Mouse (Mus musculus): Measurements from ENCODE around the gene Palm2. TPM values are rescaled to one million over a fixed set of nuclear protein-coding genes. Genes with fewer than 3 reads are reported as not detected.

Palm2 gene
- polyA plus RNA-seq, 1 experiment from 2014 or later, result 11.8 TPM

DNA sequence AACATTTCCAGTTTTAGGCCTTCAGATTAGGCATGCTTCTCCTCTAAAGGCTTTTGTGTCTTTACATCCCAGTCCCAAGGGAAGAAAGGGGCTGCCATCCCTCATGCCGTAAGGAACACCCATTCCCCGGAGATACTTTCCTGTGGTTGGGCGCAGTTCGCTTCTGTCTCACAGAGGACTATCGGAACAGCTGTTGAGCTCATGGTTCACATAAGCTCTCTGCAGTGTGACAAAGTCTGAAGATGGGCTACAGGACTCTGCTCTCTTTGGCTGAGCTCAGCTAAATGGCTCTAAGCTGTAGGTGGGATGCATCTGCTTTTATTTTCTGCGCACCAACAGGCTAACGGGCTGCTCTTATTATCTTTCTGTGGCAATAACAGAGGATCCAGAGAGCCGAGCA lies 217.5 kb downstream of the Palm2 start:
- no peak overlapping the region for H3K27ac ChIP-seq (ENCODE audit: low read length)
- H3K9ac ChIP-seq (ENCODE audit: low read length), result no peak overlapping the region
- WGBS, result 76% methylated on average over 8 of the region's 8 CpGs

DNA sequence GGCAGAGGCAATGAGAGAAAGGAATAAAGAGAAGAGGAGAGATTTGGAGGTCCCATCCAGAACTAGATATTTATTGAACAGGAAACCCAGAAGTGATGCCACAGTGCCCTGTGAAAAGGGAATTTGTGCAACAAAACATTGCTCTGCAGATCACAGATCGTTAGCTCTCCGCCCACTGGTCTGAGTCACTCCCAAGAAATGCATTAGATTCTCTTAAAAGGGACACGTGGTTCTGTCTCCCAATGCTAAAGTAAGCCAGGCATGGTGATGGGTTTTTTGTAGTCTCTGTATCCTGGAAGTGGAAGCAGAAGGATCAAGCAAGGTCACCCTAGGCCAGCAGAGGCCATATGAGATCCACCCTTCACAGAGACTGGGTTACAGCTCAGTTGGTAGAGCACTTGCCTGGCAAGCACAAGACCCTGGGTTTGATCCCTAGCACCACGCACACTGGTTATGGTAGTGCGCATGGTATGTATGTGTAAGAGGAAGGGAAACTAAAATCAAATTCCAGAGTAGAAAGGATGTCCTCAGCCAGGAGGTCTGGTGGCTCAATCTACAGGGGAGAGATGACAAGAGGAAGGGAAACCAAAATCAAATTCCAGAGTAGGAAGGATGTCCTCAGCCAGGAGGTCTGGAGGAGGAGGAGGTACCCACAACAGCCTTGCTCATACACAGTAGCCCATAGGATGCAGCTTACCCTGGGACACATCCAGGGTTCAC lies 218.3 kb downstream of the Palm2 start:
- H3K4me1 ChIP-seq (ENCODE audit: control insufficient read depth, insufficient read depth, low read length), result no peaks in the 10 kb centered on the region
- H3K36me3 ChIP-seq (ENCODE audit: control insufficient read depth, insufficient read depth), result peaks cover 52% of the 10 kb centered on the region
- no peak overlapping the region for H3K27ac ChIP-seq (ENCODE audit: low read length)
- WGBS, result 76% methylated on average over 5 of the region's 5 CpGs
- no peak overlapping the region for H3K4me2 ChIP-seq (ENCODE audit: low read depth, low read length)
- H3K27me3 ChIP-seq (ENCODE audit: control insufficient read depth, insufficient read depth, low read length), result no peaks in the 10 kb centered on the region
- H3K9me3 ChIP-seq (replicated peaks; ENCODE audit: control insufficient read depth, low read length), result no peaks in the 10 kb centered on the region
- no peak for ATAC-seq (replicated peaks; ENCODE audit: extremely low read depth, insufficient read depth, low FRiP score)
- H3K4me3 ChIP-seq (ENCODE audit: low read length), result no peak overlapping the region
- no peak overlapping the region for H3K9ac ChIP-seq (ENCODE audit: low read length)

More for the DNA sequence above, 217.5 kb downstream of the Palm2 start:
- Histone ChIP-seq H3K4me2 (ENCODE audit: low read depth, low read length) (no peak overlapping the region), H3K4me3 (ENCODE audit: low read length) (no peak overlapping the region), H3K27me3 (ENCODE audit: control insufficient read depth, insufficient read depth, low read length) (no peaks in the 10 kb centered on the region), H3K36me3 (ENCODE audit: control insufficient read depth, insufficient read depth) (peaks cover 46% of the 10 kb centered on the region), H3K4me1 (ENCODE audit: control insufficient read depth, insufficient read depth, low read length) (no peaks in the 10 kb centered on the region), H3K9me3 (replicated peaks; ENCODE audit: control insufficient read depth, low read length) (no peaks in the 10 kb centered on the region)
- ATAC-seq (replicated peaks; ENCODE audit: extremely low read depth, insufficient read depth, low FRiP score), result no peak

DNA sequence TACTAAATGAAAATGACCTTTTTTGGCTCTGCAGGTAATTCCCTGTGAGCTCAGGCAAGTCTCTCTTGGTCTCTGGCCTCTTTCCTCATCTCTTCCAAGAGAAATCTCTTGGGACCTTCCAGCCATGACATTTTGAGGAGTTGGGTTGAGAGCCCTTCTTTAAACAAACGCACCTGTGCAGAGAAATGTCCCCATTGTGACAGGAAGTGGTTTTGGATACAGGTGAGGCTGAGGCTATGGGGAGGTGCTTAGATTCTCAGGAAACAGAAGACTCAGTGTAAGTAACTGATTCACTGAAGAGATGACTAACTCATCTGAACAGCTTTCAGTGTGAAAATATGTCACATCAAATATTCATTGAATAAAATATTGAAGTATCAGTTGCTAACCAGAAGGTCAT lies 221.9 kb downstream of the Palm2 start:
- Histone ChIP-seq H3K9me3 (replicated peaks; ENCODE audit: control insufficient read depth, low read length) (no peaks in the 10 kb centered on the region), H3K27me3 (ENCODE audit: control insufficient read depth, insufficient read depth, low read length) (no peaks in the 10 kb centered on the region), H3K9ac (ENCODE audit: low read length) (no peak overlapping the region), H3K36me3 (ENCODE audit: control insufficient read depth, insufficient read depth) (peaks cover 32% of the 10 kb centered on the region), H3K4me1 (ENCODE audit: control insufficient read depth, insufficient read depth, low read length) (peaks cover 12% of the 10 kb centered on the region), H3K4me3 (ENCODE audit: low read length) (no peak overlapping the region), H3K4me2 (ENCODE audit: low read depth, low read length) (no peak overlapping the region), H3K27ac (ENCODE audit: low read length) (no peak overlapping the region)
- no peak for ATAC-seq (replicated peaks; ENCODE audit: extremely low read depth, insufficient read depth, low FRiP score)
- WGBS, result 70% methylated on average over 1 of the region's 1 CpGs

DNA sequence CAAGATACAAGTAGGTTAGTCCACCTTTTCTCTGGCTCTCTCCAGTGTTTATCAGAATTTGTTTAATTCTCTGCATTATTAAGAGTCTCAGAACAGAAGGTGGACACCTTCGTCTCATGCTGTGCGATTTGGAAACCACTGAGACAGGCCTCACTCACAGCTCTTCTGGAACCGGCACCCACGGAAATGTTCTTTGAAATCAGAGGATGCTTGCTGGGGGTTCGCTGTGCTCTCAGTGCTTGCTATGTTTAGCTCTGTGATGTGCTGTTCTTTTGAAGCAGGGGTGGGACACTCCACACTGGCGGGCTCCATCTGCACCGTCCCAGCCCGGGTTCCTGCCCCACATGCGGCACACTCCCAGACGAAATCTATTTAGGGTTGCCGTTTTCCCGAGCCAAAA lies 222.3 kb downstream of the Palm2 start:
- Histone ChIP-seq H3K4me2 (ENCODE audit: low read depth, low read length) (no peak overlapping the region), H3K36me3 (ENCODE audit: control insufficient read depth, insufficient read depth) (peaks cover 30% of the 10 kb centered on the region), H3K27me3 (ENCODE audit: control insufficient read depth, insufficient read depth, low read length) (no peaks in the 10 kb centered on the region), H3K4me3 (ENCODE audit: low read length) (no peak overlapping the region), H3K9ac (ENCODE audit: low read length) (no peak overlapping the region), H3K4me1 (ENCODE audit: control insufficient read depth, insufficient read depth, low read length) (peaks cover 14% of the 10 kb centered on the region), H3K9me3 (replicated peaks; ENCODE audit: control insufficient read depth, low read length) (no peaks in the 10 kb centered on the region), H3K27ac (ENCODE audit: low read length) (no peak overlapping the region)
- no peak for ATAC-seq (replicated peaks; ENCODE audit: extremely low read depth, insufficient read depth, low FRiP score)
- 67% methylated on average over 12 of the region's 12 CpGs for WGBS

DNA sequence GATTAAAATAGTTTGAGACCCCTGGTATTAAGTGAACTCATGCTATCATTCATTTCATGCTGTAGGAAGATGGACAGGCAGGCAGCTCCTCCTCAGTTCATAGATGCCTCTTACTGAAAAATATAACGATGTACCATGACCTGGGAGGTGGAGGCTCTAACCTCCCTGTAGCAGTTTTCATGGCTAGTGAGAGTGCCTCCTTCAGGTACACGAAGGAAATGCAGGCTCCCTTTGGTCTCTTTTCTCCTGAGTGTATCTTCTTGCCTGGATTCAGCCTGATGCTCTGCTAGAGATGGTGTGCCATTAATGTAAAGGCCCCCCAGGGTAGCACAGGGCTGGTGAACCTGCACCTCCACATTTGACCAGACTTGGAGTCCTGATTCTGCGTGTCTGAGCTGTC lies 222.8 kb downstream of the Palm2 start:
- no peak overlapping the region for H3K4me3 ChIP-seq (ENCODE audit: low read length)
- H3K36me3 ChIP-seq (ENCODE audit: control insufficient read depth, insufficient read depth), result peaks cover 25% of the 10 kb centered on the region
- H3K4me2 ChIP-seq (ENCODE audit: low read depth, low read length), result no peak overlapping the region
- H3K27ac ChIP-seq (ENCODE audit: low read length), result no peak overlapping the region
- WGBS, result 78% methylated on average over 3 of the region's 3 CpGs
- H3K27me3 ChIP-seq (ENCODE audit: control insufficient read depth, insufficient read depth, low read length), result no peaks in the 10 kb centered on the region
- no peak overlapping the region for H3K9ac ChIP-seq (ENCODE audit: low read length)
- peaks cover 14% of the 10 kb centered on the region for H3K4me1 ChIP-seq (ENCODE audit: control insufficient read depth, insufficient read depth, low read length)
- no peak for ATAC-seq (replicated peaks; ENCODE audit: extremely low read depth, insufficient read depth, low FRiP score)
- H3K9me3 ChIP-seq (replicated peaks; ENCODE audit: control insufficient read depth, low read length), result no peaks in the 10 kb centered on the region

DNA sequence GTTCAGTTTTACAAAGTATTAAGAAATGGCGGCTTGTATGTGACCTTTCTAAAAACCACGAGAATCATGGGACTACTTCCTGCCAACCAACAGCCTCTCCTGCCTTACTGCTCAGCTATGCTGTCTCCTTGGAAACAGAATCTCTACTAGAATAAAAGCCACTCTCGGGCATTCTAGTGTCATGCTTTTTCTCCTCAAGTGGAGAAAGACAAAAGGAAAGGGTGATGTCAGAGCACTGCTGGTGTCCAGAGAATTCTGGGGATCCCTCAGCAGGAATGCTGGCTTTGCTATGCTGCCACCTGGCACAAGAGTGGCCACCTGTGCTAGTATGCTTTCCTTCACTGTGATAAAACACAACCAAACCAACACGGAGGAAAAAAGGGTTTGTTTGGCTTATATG lies 226.4 kb downstream of the Palm2 start:
- no peak overlapping the region for H3K27ac ChIP-seq (ENCODE audit: low read length)
- 21% methylated on average over 4 of the region's 4 CpGs for WGBS
- H3K36me3 ChIP-seq (ENCODE audit: control insufficient read depth, insufficient read depth), result peaks cover 11% of the 10 kb centered on the region
- H3K4me2 ChIP-seq (ENCODE audit: low read depth, low read length), result no peak overlapping the region
- no peak overlapping the region for H3K9ac ChIP-seq (ENCODE audit: low read length)
- no peak for ATAC-seq (replicated peaks; ENCODE audit: extremely low read depth, insufficient read depth, low FRiP score)
- H3K27me3 ChIP-seq (ENCODE audit: control insufficient read depth, insufficient read depth, low read length), result no peaks in the 10 kb centered on the region
- H3K9me3 ChIP-seq (replicated peaks; ENCODE audit: control insufficient read depth, low read length), result no peaks in the 10 kb centered on the region
- H3K4me3 ChIP-seq (ENCODE audit: low read length), result no peak overlapping the region
- H3K4me1 ChIP-seq (ENCODE audit: control insufficient read depth, insufficient read depth, low read length), result peaks cover 14% of the 10 kb centered on the region

DNA sequence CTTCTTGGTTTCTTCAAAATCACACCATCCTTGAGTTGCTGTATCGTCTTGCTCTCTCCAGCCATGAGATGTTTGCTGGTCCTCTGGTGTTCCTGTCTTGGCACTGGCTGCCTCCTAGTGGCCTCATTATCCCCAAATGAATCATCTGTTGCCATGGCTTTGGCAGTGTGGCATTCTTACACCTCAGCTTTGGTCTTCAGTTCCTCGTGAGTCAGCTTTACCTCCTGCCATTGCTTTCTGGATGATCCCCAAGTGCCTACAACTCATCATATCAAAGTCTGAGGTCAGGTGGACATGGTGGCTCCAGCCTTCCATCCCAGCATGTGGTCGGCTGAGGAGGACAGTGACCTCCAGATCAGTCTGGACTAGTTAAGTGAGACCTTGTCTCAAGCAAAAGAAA lies 232.1 kb downstream of the Palm2 start:
- Histone ChIP-seq H3K4me1 (ENCODE audit: control insufficient read depth, insufficient read depth, low read length) (peaks cover 25% of the 10 kb centered on the region), H3K9me3 (replicated peaks; ENCODE audit: control insufficient read depth, low read length) (no peaks in the 10 kb centered on the region), H3K27ac (ENCODE audit: low read length) (no peak overlapping the region), H3K9ac (ENCODE audit: low read length) (no peak overlapping the region), H3K36me3 (ENCODE audit: control insufficient read depth, insufficient read depth) (0 out of 2 replicates have a peak, but pooled peaks cover 2% of the 10 kb centered on the region), H3K4me2 (ENCODE audit: low read depth, low read length) (no peak overlapping the region), H3K4me3 (ENCODE audit: low read length) (no peak overlapping the region), H3K27me3 (ENCODE audit: control insufficient read depth, insufficient read depth, low read length) (no peaks in the 10 kb centered on the region)
- 66% methylated on average over 3 of the region's 3 CpGs for WGBS
- ATAC-seq (replicated peaks; ENCODE audit: extremely low read depth, insufficient read depth, low FRiP score), result no peak

DNA sequence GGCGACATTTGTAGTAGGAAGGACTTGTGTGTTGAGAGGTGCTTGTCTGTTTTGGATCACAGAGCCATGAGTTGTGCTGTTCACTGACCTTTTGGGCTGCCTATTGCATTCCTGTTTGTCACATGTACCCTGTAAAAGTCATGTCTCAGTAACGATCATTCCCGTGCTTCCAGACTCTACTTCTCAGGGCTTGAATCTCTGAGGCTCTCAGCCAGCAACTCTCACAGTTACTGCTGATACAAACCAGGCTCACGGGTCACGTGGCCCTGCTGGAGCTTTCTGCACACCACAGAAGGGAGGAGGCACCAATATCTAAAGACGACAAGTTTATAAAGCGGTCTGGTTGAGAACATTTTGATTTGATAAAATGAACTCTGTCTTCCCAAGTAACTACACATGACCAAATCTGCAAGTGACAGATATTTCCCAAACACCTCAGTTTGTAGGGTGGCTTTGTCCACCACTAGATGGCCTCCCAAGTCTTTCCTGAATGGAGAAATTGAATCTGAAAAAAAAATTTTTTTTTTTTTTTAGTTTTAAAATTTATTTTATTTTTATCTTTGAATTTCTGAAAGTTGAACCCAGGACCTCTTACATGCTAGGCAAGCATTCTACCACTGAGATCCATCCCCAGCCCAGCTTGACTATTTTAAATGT lies 236.9 kb downstream of the Palm2 start:
- Histone ChIP-seq H3K27ac (ENCODE audit: low read length) (peak overlapping the region; percentile 91), H3K36me3 (ENCODE audit: control insufficient read depth, insufficient read depth) (no peaks in the 10 kb centered on the region), H3K4me2 (ENCODE audit: low read depth, low read length) (peak overlapping the region; percentile 46), H3K9ac (ENCODE audit: low read length) (0 out of 2 replicates have a peak overlapping the region, but pooled peaks have one; percentile 8), H3K9me3 (replicated peaks; ENCODE audit: control insufficient read depth, low read length) (no peaks in the 10 kb centered on the region), H3K4me3 (ENCODE audit: low read length) (0 out of 2 replicates have a peak overlapping the region, but pooled peaks have one; percentile 2), H3K27me3 (ENCODE audit: control insufficient read depth, insufficient read depth, low read length) (no peaks in the 10 kb centered on the region), H3K4me1 (ENCODE audit: control insufficient read depth, insufficient read depth, low read length) (peaks cover 64% of the 10 kb centered on the region)
- peak; percentile 79 for ATAC-seq (replicated peaks; ENCODE audit: extremely low read depth, insufficient read depth, low FRiP score)
- WGBS, result 20% methylated on average over 7 of the region's 7 CpGs

DNA sequence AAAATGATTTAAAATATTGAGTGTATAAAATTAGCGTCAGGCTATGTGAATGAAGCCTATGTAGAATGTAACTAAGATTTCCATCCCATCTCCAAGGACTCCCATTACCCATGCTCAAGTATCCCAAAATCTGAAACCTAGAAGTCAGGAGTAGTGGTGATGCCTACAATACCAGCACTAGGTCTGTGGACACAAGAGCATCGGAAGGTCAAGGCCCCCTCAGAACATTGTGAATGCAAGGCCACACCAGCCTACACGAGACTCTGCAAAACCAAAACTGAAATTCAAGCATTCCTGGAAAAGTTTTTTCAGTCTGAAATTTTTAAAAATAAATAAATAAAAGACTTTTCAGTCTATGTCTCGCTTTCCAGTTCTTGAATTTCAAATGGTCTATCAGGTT lies 238.5 kb downstream of the Palm2 start:
- no peak for ATAC-seq (replicated peaks; ENCODE audit: extremely low read depth, insufficient read depth, low FRiP score)
- Histone ChIP-seq H3K36me3 (ENCODE audit: control insufficient read depth, insufficient read depth) (no peaks in the 10 kb centered on the region), H3K4me3 (ENCODE audit: low read length) (no peak overlapping the region), H3K9ac (ENCODE audit: low read length) (no peak overlapping the region), H3K27ac (ENCODE audit: low read length) (peak overlapping the region; percentile 91), H3K4me2 (ENCODE audit: low read depth, low read length) (no peak overlapping the region), H3K27me3 (ENCODE audit: control insufficient read depth, insufficient read depth, low read length) (no peaks in the 10 kb centered on the region), H3K9me3 (replicated peaks; ENCODE audit: control insufficient read depth, low read length) (no peaks in the 10 kb centered on the region), H3K4me1 (ENCODE audit: control insufficient read depth, insufficient read depth, low read length) (peaks cover 63% of the 10 kb centered on the region)
- 76% methylated on average over 4 of the region's 4 CpGs for WGBS

Data from heart, embryonic 16.5 days (tissue).